Mouse (Mus musculus): ENCODE results near the gene Cpt1c. TPM values are rescaled to one million over a fixed set of nuclear protein-coding genes. Genes with fewer than 3 reads are reported as not detected.

Gene Cpt1c
- total and polyA plus RNA-seq, 3 experiments: 1.5 to 9.7 (median 2.1) TPM

GRCm38 (mm10) chr7:45016761-45017160 is 42.1 kb upstream of the Cpt1c start:
- intact Hi-C loops (cut with DNase I): loop anchor here (1.0 to 5.0 kb wide), 2 partner anchors 37 to 106 kb away; partner anchors contain the start of gene Rps11
- TF ChIP-seq CTCF (IDR thresholded peaks at IDR 0.05): no peak
- no peak for TF ChIP-seq EP300 (IDR thresholded peaks at IDR 0.05; ENCODE audit: insufficient read depth, low read depth, low read length)
- TF ChIP-seq POLR2A (IDR thresholded peaks at IDR 0.05; ENCODE audit: insufficient read depth, low read depth, low read length): no peak
- DNase-seq: no peak
- H3K9ac ChIP-seq (ENCODE audit: low read depth, low read length): peak overlapping the region; percentile 77
- peaks cover 8% of the 10 kb centered on the region for H3K4me1 ChIP-seq (ENCODE audit: control insufficient read depth, insufficient read depth, low read length)
- no peaks in the 10 kb centered on the region for H3K36me3 ChIP-seq (ENCODE audit: control insufficient read depth, insufficient read depth, low read length)
- under 1% methylated on average over 4 of the region's 4 CpGs for WGBS
- peaks cover 1% of the 10 kb centered on the region; the same call in 1 of the 2 replicates for H3K79me2 ChIP-seq (replicated peaks; ENCODE audit: control insufficient read depth, insufficient read depth, low read length)
- H3K27me3 ChIP-seq (ENCODE audit: control insufficient read depth, insufficient read depth, low read length): no peaks in the 10 kb centered on the region
- peak overlapping the region; percentile 100 for H3K27ac ChIP-seq
- H3K4me3 ChIP-seq: peak overlapping the region; percentile 53

- Histone ChIP-seq H3K36me3 (ENCODE audit: control insufficient read depth, insufficient read depth, low read length) (no peaks in the 10 kb centered on the region), H3K79me2 (replicated peaks; ENCODE audit: control insufficient read depth, insufficient read depth, low read length) (peaks cover 1% of the 10 kb centered on the region; the same call in 1 of the 2 replicates), H3K9ac (ENCODE audit: low read depth, low read length) (peak within 1 kb of the TSS; percentile 88), H3K4me3 (peak within 1 kb of the TSS; percentile 95), H3K27ac (peak within 1 kb of the TSS; percentile 100), H3K4me1 (ENCODE audit: control insufficient read depth, insufficient read depth, low read length) (peaks cover 8% of the 10 kb centered on the region), H3K27me3 (ENCODE audit: control insufficient read depth, insufficient read depth, low read length) (no peaks in the 10 kb centered on the region)
- 0 out of 2 replicates have a peak, but pooled peaks have one; percentile 49 for TF ChIP-seq POLR2A (IDR thresholded peaks at IDR 0.05; ENCODE audit: insufficient read depth, low read depth, low read length)
- TF ChIP-seq EP300 (IDR thresholded peaks at IDR 0.05; ENCODE audit: insufficient read depth, low read depth, low read length): peak; percentile 86
- TF ChIP-seq CTCF (IDR thresholded peaks at IDR 0.05): no peak
- WGBS: 1% methylated on average over 69 of the region's 69 CpGs
- peak; percentile 98 to 100 for DNase-seq
- intact Hi-C loops (cut with DNase I): loop anchor here (1.0 to 5.0 kb wide), 2 partner anchors 19 to 106 kb away; partner anchors contain the start of genes Irf3 and Rps11
Measured at GRCm38 (mm10) chr7:45015957-45016612, 41.4 kb upstream of the Cpt1c start, which contains the start of gene Scaf1. TSS of gene Scaf1 (minus strand) at chr7:45016363.

GRCm38 (mm10) chr7:45015344-45015956 is 40.8 kb upstream of the Cpt1c start:
- Histone ChIP-seq H3K4me1 (ENCODE audit: control insufficient read depth, insufficient read depth, low read length) (peaks cover 8% of the 10 kb centered on the region), H3K79me2 (replicated peaks; ENCODE audit: control insufficient read depth, insufficient read depth, low read length) (peaks cover 1% of the 10 kb centered on the region; the same call in 1 of the 2 replicates), H3K36me3 (ENCODE audit: control insufficient read depth, insufficient read depth, low read length) (no peaks in the 10 kb centered on the region), H3K27ac (peak overlapping the region; percentile 83), H3K27me3 (ENCODE audit: control insufficient read depth, insufficient read depth, low read length) (no peaks in the 10 kb centered on the region), H3K9ac (ENCODE audit: low read depth, low read length) (peak overlapping the region; percentile 88), H3K4me3 (peak overlapping the region; percentile 95)
- TF ChIP-seq POLR2A (IDR thresholded peaks at IDR 0.05; ENCODE audit: insufficient read depth, low read depth, low read length) (no peak), CTCF (IDR thresholded peaks at IDR 0.05) (no peak), EP300 (IDR thresholded peaks at IDR 0.05; ENCODE audit: insufficient read depth, low read depth, low read length) (no peak)
- under 1% methylated on average over 20 of the region's 20 CpGs for WGBS
- DNase-seq: no peak
- intact Hi-C loops (cut with DNase I): loop anchor here (1.0 to 5.0 kb wide), 2 partner anchors 18 to 107 kb away; partner anchors contain the start of genes Irf3 and Rps11

- 75% methylated on average over 3 of the region's 3 CpGs for WGBS
- intact Hi-C loops (cut with DNase I): no loop called here
- no peak overlapping the region for H3K4me3 ChIP-seq
Measured at GRCm38 (mm10) chr7:45014096-45014451, 39.4 kb upstream of the Cpt1c start.

GRCm38 (mm10) chr7:45013366-45014095 is 38.9 kb upstream of the Cpt1c start:
- peaks cover 1% of the 10 kb centered on the region; the same call in 1 of the 2 replicates for H3K79me2 ChIP-seq (replicated peaks; ENCODE audit: control insufficient read depth, insufficient read depth, low read length)
- H3K36me3 ChIP-seq (ENCODE audit: control insufficient read depth, insufficient read depth, low read length): no peaks in the 10 kb centered on the region
- intact Hi-C loops (cut with DNase I): no loop called here
- no peak for TF ChIP-seq EP300 (IDR thresholded peaks at IDR 0.05; ENCODE audit: insufficient read depth, low read depth, low read length)
- TF ChIP-seq POLR2A (IDR thresholded peaks at IDR 0.05; ENCODE audit: insufficient read depth, low read depth, low read length): no peak
- no peak for TF ChIP-seq CTCF (IDR thresholded peaks at IDR 0.05)
- no peaks in the 10 kb centered on the region for H3K27me3 ChIP-seq (ENCODE audit: control insufficient read depth, insufficient read depth, low read length)
- no peak for DNase-seq
- H3K9ac ChIP-seq (ENCODE audit: low read depth, low read length): no peak overlapping the region
- no peak overlapping the region for H3K27ac ChIP-seq
- H3K4me3 ChIP-seq: no peak overlapping the region
- H3K4me1 ChIP-seq (ENCODE audit: control insufficient read depth, insufficient read depth, low read length): 0 out of 2 replicates have a peak, but pooled peaks cover 1% of the 10 kb centered on the region
- 89% methylated on average over 16 of the region's 16 CpGs for WGBS

More at GRCm38 (mm10) chr7:45014096-45014451, 39.4 kb upstream of the Cpt1c start:
- H3K4me1 ChIP-seq (ENCODE audit: control insufficient read depth, insufficient read depth, low read length): 0 out of 2 replicates have a peak, but pooled peaks cover 1% of the 10 kb centered on the region
- peaks cover 1% of the 10 kb centered on the region; the same call in 1 of the 2 replicates for H3K79me2 ChIP-seq (replicated peaks; ENCODE audit: control insufficient read depth, insufficient read depth, low read length)
- no peak for DNase-seq
- TF ChIP-seq CTCF (IDR thresholded peaks at IDR 0.05): no peak
- TF ChIP-seq POLR2A (IDR thresholded peaks at IDR 0.05; ENCODE audit: insufficient read depth, low read depth, low read length): no peak
- TF ChIP-seq EP300 (IDR thresholded peaks at IDR 0.05; ENCODE audit: insufficient read depth, low read depth, low read length): no peak
- H3K9ac ChIP-seq (ENCODE audit: low read depth, low read length): no peak overlapping the region
- no peaks in the 10 kb centered on the region for H3K27me3 ChIP-seq (ENCODE audit: control insufficient read depth, insufficient read depth, low read length)
- no peak overlapping the region for H3K27ac ChIP-seq
- H3K36me3 ChIP-seq (ENCODE audit: control insufficient read depth, insufficient read depth, low read length): no peaks in the 10 kb centered on the region

Measured in heart, adult 2 months (tissue).